9 mouse cellular contexts compared by ENCODE assay signal in the genomic region with DNA sequence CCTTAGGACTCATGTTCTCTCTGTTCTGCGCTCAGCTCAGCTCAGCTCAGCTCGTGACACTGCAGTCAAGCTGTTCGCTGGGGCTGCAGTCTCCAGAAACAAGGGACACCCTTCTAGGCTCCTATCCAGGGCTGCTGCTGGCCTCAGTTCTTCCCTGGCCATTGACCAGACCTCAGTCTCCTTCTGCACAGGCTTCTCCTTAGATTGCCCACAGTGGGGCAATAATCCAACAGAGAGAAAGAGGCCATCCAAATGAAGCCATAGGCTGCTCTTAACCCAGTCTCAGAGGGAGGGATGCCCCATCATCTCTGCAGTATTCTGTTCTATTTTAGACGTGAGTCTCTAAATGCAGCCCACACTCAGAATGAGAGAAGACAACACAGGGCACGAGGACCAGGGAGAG. TPM values are rescaled to one million over a fixed set of nuclear protein-coding genes. Genes with fewer than 3 reads are reported as not detected.
A peak's percentile ranks its signal among the peaks of the same experiment; 100 is the strongest.
DNase-seq lines count a peak whose midpoint lies in the region; ATAC-seq and TF ChIP-seq lines count a peak whose summit lies in the region.
"Had no signal": no experiment of that assay in that cellular context is flagged by ENCODE, and none has a peak within 500 bp of the region (broad histone marks: within the 10 kb centered on the region; RNA-seq: fewer than 3 reads in every experiment).

No protein-coding gene starts in this region.

- peak; percentile 47; the same call in 1 of the 2 replicates for ATAC-seq in hindbrain, embryonic 13.5 days (ENCODE audit: low FRiP score)
- ATAC-seq in hindbrain, embryonic 12.5 days (ENCODE audit: low FRiP score): no peak
- peak; percentile 68; the same call in 1 of the 2 replicates for ATAC-seq in hindbrain, postnatal 0 days
- ATAC-seq in midbrain, embryonic 14.5 days (ENCODE audit: low FRiP score, low TSS enrichment): 0 out of 2 replicates have a peak, but pooled peaks have one; percentile 32
- no peak for ATAC-seq in megakaryocyte-erythroid progenitor cell, adult 5-6 weeks (replicated peaks; ENCODE audit: low FRiP score, low TSS enrichment, poor library complexity, severe bottlenecking)

- peaks cover 25% of the 10 kb centered on the region for H3K4me1 ChIP-seq in hindbrain, embryonic 13.5 days (replicated peaks)
- peaks cover 17% of the 10 kb centered on the region for H3K4me1 ChIP-seq in hindbrain, embryonic 12.5 days
- no peaks in the 10 kb centered on the region for H3K4me1 ChIP-seq in hindbrain, postnatal 0 days (ENCODE audit: insufficient read depth, low read length)
- peaks cover 9% of the 10 kb centered on the region for H3K4me1 ChIP-seq in midbrain, embryonic 14.5 days (ENCODE audit: control insufficient read depth, insufficient read depth, low read length)

- no peak overlapping the region for H3K4me2 ChIP-seq in hindbrain, embryonic 13.5 days
- H3K4me2 ChIP-seq in hindbrain, embryonic 12.5 days (replicated peaks): no peak overlapping the region
- no peak overlapping the region for H3K4me2 ChIP-seq in hindbrain, postnatal 0 days (ENCODE audit: low read depth, low read length)
- H3K4me2 ChIP-seq in midbrain, embryonic 14.5 days (ENCODE audit: low read length): no peak overlapping the region

- peak overlapping the region; percentile 35; the same call in 1 of the 2 replicates for H3K27ac ChIP-seq in hindbrain, embryonic 13.5 days
- no peak overlapping the region for H3K27ac ChIP-seq in hindbrain, embryonic 12.5 days
- peak overlapping the region; percentile 12; the same call in 1 of the 2 replicates for H3K27ac ChIP-seq in hindbrain, postnatal 0 days
- H3K27ac ChIP-seq in midbrain, embryonic 14.5 days (replicated peaks; ENCODE audit: low read depth, low read length): peak overlapping the region; percentile 56; the same call in 1 of the 2 replicates

- 77% methylated on average over 5 of the region's 5 CpGs for WGBS in hindbrain, embryonic 13.5 days
- WGBS in hindbrain, embryonic 12.5 days: 75% methylated on average over 5 of the region's 5 CpGs
- WGBS in hindbrain, postnatal 0 days: 36% methylated on average over 5 of the region's 5 CpGs
- 68% methylated on average over 5 of the region's 5 CpGs for WGBS in midbrain, embryonic 14.5 days

- peaks cover 9% of the 10 kb centered on the region for H3K36me3 ChIP-seq in hindbrain, embryonic 13.5 days
- peaks cover 5% of the 10 kb centered on the region; the same call in 1 of the 2 replicates for H3K36me3 ChIP-seq in hindbrain, embryonic 12.5 days
- no peaks in the 10 kb centered on the region for H3K36me3 ChIP-seq in hindbrain, postnatal 0 days (ENCODE audit: insufficient read depth, low read length)
- H3K36me3 ChIP-seq in midbrain, embryonic 14.5 days (ENCODE audit: control insufficient read depth, insufficient read depth, low read length): no peaks in the 10 kb centered on the region

- no peak overlapping the region for H3K4me3 ChIP-seq in hindbrain, embryonic 13.5 days
- no peak overlapping the region for H3K4me3 ChIP-seq in hindbrain, embryonic 12.5 days
- H3K4me3 ChIP-seq in hindbrain, postnatal 0 days (ENCODE audit: low read length): no peak overlapping the region
- no peak overlapping the region for H3K4me3 ChIP-seq in midbrain, embryonic 14.5 days (replicated peaks; ENCODE audit: low read depth, low read length)

- TF ChIP-seq CTCF in hindbrain, postnatal 0 days (IDR thresholded peaks at IDR 0.05; ENCODE audit: low read depth): no peak

- no peak overlapping the region for H3K9ac ChIP-seq in hindbrain, embryonic 13.5 days
- H3K9ac ChIP-seq in hindbrain, embryonic 12.5 days: no peak overlapping the region
- no peak overlapping the region for H3K9ac ChIP-seq in hindbrain, postnatal 0 days (replicated peaks; ENCODE audit: low read length)
- no peak overlapping the region for H3K9ac ChIP-seq in midbrain, embryonic 14.5 days (replicated peaks; ENCODE audit: low read length)

- no peaks in the 10 kb centered on the region for H3K27me3 ChIP-seq in hindbrain, embryonic 13.5 days
- H3K27me3 ChIP-seq in hindbrain, embryonic 12.5 days: no peaks in the 10 kb centered on the region
- H3K27me3 ChIP-seq in hindbrain, postnatal 0 days (ENCODE audit: insufficient read depth, low read length): no peaks in the 10 kb centered on the region
- H3K27me3 ChIP-seq in midbrain, embryonic 14.5 days (ENCODE audit: control insufficient read depth, insufficient read depth, low read length): no peaks in the 10 kb centered on the region

- no peaks in the 10 kb centered on the region for H3K9me3 ChIP-seq in hindbrain, embryonic 13.5 days
- H3K9me3 ChIP-seq in hindbrain, embryonic 12.5 days (replicated peaks): no peaks in the 10 kb centered on the region
- H3K9me3 ChIP-seq in hindbrain, postnatal 0 days (ENCODE audit: low read length): no peaks in the 10 kb centered on the region
- H3K9me3 ChIP-seq in midbrain, embryonic 14.5 days (ENCODE audit: control insufficient read depth, low read length): no peaks in the 10 kb centered on the region

- peak; percentile 89 for DNase-seq in cerebellum, adult 9-10 months
- peak; percentile 45 for DNase-seq in hindbrain, postnatal 0 days (ENCODE audit: low spot score)
- DNase-seq in midbrain, embryonic 14.5 days: no peak
- no peak for DNase-seq in c-Kit-positive CD71-positive TER-119-positive erythroid progenitor cells, embryonic 14.5 days (ENCODE audit: low spot score)
- DNase-seq in ovary, adult 18-20 months (ENCODE audit: low spot score): no peak
- DNase-seq: thymus, adult 2 months had no signal

RNA-seq across cellular contexts. Expression of a gene that starts 15.3 kb away (rescaled TPM):
- 7.6 and 7.7 TPM in 2 replicates for polyA plus RNA-seq in hindbrain, embryonic 13.5 days (2015; fragmentation: Nextera tagmentation; extraction: Ambion mirVana)
- 9.1 TPM in 2 replicates for polyA plus RNA-seq in hindbrain, embryonic 12.5 days (2016; fragmentation: Nextera tagmentation; extraction: Ambion mirVana)
- 14.8 and 18.0 TPM in 2 replicates for total RNA-seq in hindbrain, postnatal 0 days (2014; rRNA removed)
- polyA plus RNA-seq in hindbrain, postnatal 0 days (2015; fragmentation: Nextera tagmentation; extraction: Ambion mirVana): 3.2 and 3.7 TPM in 2 replicates
- 7.5 and 8.4 TPM in 2 replicates for polyA plus RNA-seq in midbrain, embryonic 14.5 days (2014; fragmentation: Nextera tagmentation; extraction: Ambion mirVana)
- total RNA-seq in megakaryocyte-erythroid progenitor cell, adult 5-6 weeks (2014; fragmentation: Nextera tagmentation): 1.1 TPM in 1 of 2 replicates, not detected in the other
- total RNA-seq in megakaryocyte-erythroid progenitor cell, adult 5-6 weeks (2017): not detected in 2 replicates

Comparison
In these comparisons a context has a peak if more than half of its experiments do, and no peak if none do; other contexts are left out.
1. ATAC-seq: peak in hindbrain, embryonic 13.5 days (single experiment), hindbrain, postnatal 0 days (single experiment) and midbrain, embryonic 14.5 days (single experiment); none in hindbrain, embryonic 12.5 days (single experiment) and megakaryocyte-erythroid progenitor cell, adult 5-6 weeks (single experiment).
2. DNase-seq: peak in cerebellum, adult 9-10 months (single experiment) and hindbrain, postnatal 0 days (single experiment); none in midbrain, embryonic 14.5 days (single experiment), c-Kit-positive CD71-positive TER-119-positive erythroid progenitor cells, embryonic 14.5 days (single experiment) and ovary, adult 18-20 months (single experiment).